8 mouse cellular contexts compared by ENCODE assay signal in genomic region chr9:40871369-40872155, GRCm38 (mm10). TPM values are rescaled to one million over a fixed set of nuclear protein-coding genes. Genes with fewer than 3 reads are reported as not detected.
DNase-seq lines count a peak whose midpoint lies in the region; ATAC-seq lines count a peak whose summit lies in the region.

No protein-coding gene starts in this region.

- DNase-seq in heart, adult 18-20 months = no peak
- DNase-seq in embryonic facial prominence, embryonic 11.5 days (ENCODE audit: low spot score) = no peak
- DNase-seq in left cerebral cortex, postnatal 25 days (ENCODE audit: low spot score in 2 of 2) = no peak
- DNase-seq in cerebellum, adult 8-10 months = no peak
- no peak for DNase-seq in thymus, postnatal 36 days

- peaks cover 10% of the 10 kb centered on the region for H3K4me1 ChIP-seq in heart, embryonic 13.5 days
- no peaks in the 10 kb centered on the region for H3K4me1 ChIP-seq in embryonic facial prominence, embryonic 11.5 days (ENCODE audit: control insufficient read depth, insufficient read depth, low read length)
- no peaks in the 10 kb centered on the region for H3K4me1 ChIP-seq in intestine, embryonic 16.5 days (ENCODE audit: control insufficient read depth, insufficient read depth, low read length)
- H3K4me1 ChIP-seq in midbrain, embryonic 16.5 days (ENCODE audit: control insufficient read depth, insufficient read depth, low read length) = peaks cover 5% of the 10 kb centered on the region; the same call in 1 of the 2 replicates

- H3K27me3 ChIP-seq in heart, embryonic 13.5 days (replicated peaks) = peaks cover 86% of the 10 kb centered on the region
- H3K27me3 ChIP-seq in embryonic facial prominence, embryonic 11.5 days (ENCODE audit: control insufficient read depth, insufficient read depth, low read length) = peaks cover 60% of the 10 kb centered on the region
- H3K27me3 ChIP-seq in intestine, embryonic 16.5 days (replicated peaks; ENCODE audit: control insufficient read depth, insufficient read depth, low read length) = peaks cover 58% of the 10 kb centered on the region
- peaks cover 42% of the 10 kb centered on the region for H3K27me3 ChIP-seq in midbrain, embryonic 16.5 days (ENCODE audit: control insufficient read depth, insufficient read depth, low read depth, low read length)

- H3K36me3 ChIP-seq in heart, embryonic 13.5 days = no peaks in the 10 kb centered on the region
- no peaks in the 10 kb centered on the region for H3K36me3 ChIP-seq in embryonic facial prominence, embryonic 11.5 days (replicated peaks; ENCODE audit: control insufficient read depth, insufficient read depth, low read depth, low read length)
- H3K36me3 ChIP-seq in intestine, embryonic 16.5 days (ENCODE audit: control insufficient read depth, insufficient read depth, low read length) = no peaks in the 10 kb centered on the region
- no peaks in the 10 kb centered on the region for H3K36me3 ChIP-seq in midbrain, embryonic 16.5 days (ENCODE audit: control insufficient read depth, insufficient read depth, low read length)

- H3K9ac ChIP-seq in heart, embryonic 13.5 days = no peak overlapping the region
- no peak overlapping the region for H3K9ac ChIP-seq in embryonic facial prominence, embryonic 11.5 days (replicated peaks; ENCODE audit: low read length)
- H3K9ac ChIP-seq in intestine, embryonic 16.5 days (ENCODE audit: low read depth, low read length) = no peak overlapping the region
- no peak overlapping the region for H3K9ac ChIP-seq in midbrain, embryonic 16.5 days (ENCODE audit: low read depth, low read length)

- no peaks in the 10 kb centered on the region for H3K9me3 ChIP-seq in heart, embryonic 13.5 days
- H3K9me3 ChIP-seq in embryonic facial prominence, embryonic 11.5 days (replicated peaks; ENCODE audit: control insufficient read depth, low read length) = no peaks in the 10 kb centered on the region
- H3K9me3 ChIP-seq in intestine, embryonic 16.5 days (ENCODE audit: control insufficient read depth, low read length) = no peaks in the 10 kb centered on the region
- H3K9me3 ChIP-seq in midbrain, embryonic 16.5 days (replicated peaks; ENCODE audit: control insufficient read depth, low read length, poor library complexity, severe bottlenecking) = no peaks in the 10 kb centered on the region

- peak overlapping the region; percentile 7 for H3K4me3 ChIP-seq in heart, embryonic 13.5 days
- H3K4me3 ChIP-seq in embryonic facial prominence, embryonic 11.5 days (ENCODE audit: low read depth, low read length) = peak overlapping the region; percentile 2; the same call in 1 of the 2 replicates
- H3K4me3 ChIP-seq in intestine, embryonic 16.5 days (ENCODE audit: low read length) = peak overlapping the region; percentile 36
- H3K4me3 ChIP-seq in midbrain, embryonic 16.5 days (ENCODE audit: low read depth, low read length) = peak overlapping the region; percentile 22

- intact Hi-C loops in left cerebral cortex, postnatal 25 days (cut with DNase I) = loop anchor here (2.0 kb wide), 1 partner anchor 51 kb away; no protein-coding TSS in a partner anchor

- WGBS in heart, embryonic 13.5 days = 1% methylated on average over 34 of the region's 34 CpGs
- WGBS in embryonic facial prominence, embryonic 11.5 days = 1% methylated on average over 34 of the region's 34 CpGs
- under 1% methylated on average over 34 of the region's 34 CpGs for WGBS in intestine, embryonic 16.5 days
- WGBS in midbrain, embryonic 16.5 days = under 1% methylated on average over 34 of the region's 34 CpGs

- H3K27ac ChIP-seq in heart, embryonic 13.5 days (replicated peaks) = no peak overlapping the region
- no peak overlapping the region for H3K27ac ChIP-seq in embryonic facial prominence, embryonic 11.5 days (replicated peaks; ENCODE audit: low read depth, low read length)
- no peak overlapping the region for H3K27ac ChIP-seq in intestine, embryonic 16.5 days (ENCODE audit: low read length)
- no peak overlapping the region for H3K27ac ChIP-seq in midbrain, embryonic 16.5 days (ENCODE audit: low read length)

- H3K4me2 ChIP-seq in heart, embryonic 13.5 days = peak overlapping the region; percentile 57
- no peak overlapping the region; the same call in 1 of the 2 replicates for H3K4me2 ChIP-seq in embryonic facial prominence, embryonic 11.5 days (ENCODE audit: low read depth, low read length)
- H3K4me2 ChIP-seq in intestine, embryonic 16.5 days (ENCODE audit: low read depth, low read length) = peak overlapping the region; percentile 52
- peak overlapping the region; percentile 25; the same call in 1 of the 2 replicates for H3K4me2 ChIP-seq in midbrain, embryonic 16.5 days (ENCODE audit: low read length)

- no peak for ATAC-seq in heart, embryonic 13.5 days (ENCODE audit: extremely low read depth, insufficient number of reproducible peaks, low FRiP score, low TSS enrichment)
- ATAC-seq in embryonic facial prominence, embryonic 11.5 days (replicated peaks; ENCODE audit: insufficient number of reproducible peaks, low FRiP score, low TSS enrichment, low read depth) = no peak
- ATAC-seq in intestine, embryonic 16.5 days = peak; percentile 40; the same call in 1 of the 2 replicates
- ATAC-seq in midbrain, embryonic 16.5 days = no peak

RNA-seq across cellular contexts. Expression of gene Bsx, which starts 2.4 kb away (rescaled TPM):
- polyA plus RNA-seq in heart, embryonic 13.5 days (2015; fragmentation: Nextera tagmentation; extraction: Ambion mirVana) = not detected in 2 replicates
- not detected for total RNA-seq in heart, adult 18-20 months (2021)
- polyA plus RNA-seq in embryonic facial prominence, embryonic 11.5 days (2014; fragmentation: Nextera tagmentation; extraction: Ambion mirVana) = 0.07 and 0.14 TPM in 2 replicates
- polyA plus RNA-seq in intestine, embryonic 16.5 days (2015; fragmentation: Nextera tagmentation; extraction: Ambion mirVana) = not detected in 2 replicates
- 1.8 and 2.5 TPM in 2 replicates for polyA plus RNA-seq in midbrain, embryonic 16.5 days (2015; fragmentation: Nextera tagmentation; extraction: Ambion mirVana)
- total RNA-seq in left cerebral cortex, postnatal 25 days (2021) = under 1 TPM in 1 of 2 experiments, not detected in 1; 0.16 TPM
